In the genomic region with DNA sequence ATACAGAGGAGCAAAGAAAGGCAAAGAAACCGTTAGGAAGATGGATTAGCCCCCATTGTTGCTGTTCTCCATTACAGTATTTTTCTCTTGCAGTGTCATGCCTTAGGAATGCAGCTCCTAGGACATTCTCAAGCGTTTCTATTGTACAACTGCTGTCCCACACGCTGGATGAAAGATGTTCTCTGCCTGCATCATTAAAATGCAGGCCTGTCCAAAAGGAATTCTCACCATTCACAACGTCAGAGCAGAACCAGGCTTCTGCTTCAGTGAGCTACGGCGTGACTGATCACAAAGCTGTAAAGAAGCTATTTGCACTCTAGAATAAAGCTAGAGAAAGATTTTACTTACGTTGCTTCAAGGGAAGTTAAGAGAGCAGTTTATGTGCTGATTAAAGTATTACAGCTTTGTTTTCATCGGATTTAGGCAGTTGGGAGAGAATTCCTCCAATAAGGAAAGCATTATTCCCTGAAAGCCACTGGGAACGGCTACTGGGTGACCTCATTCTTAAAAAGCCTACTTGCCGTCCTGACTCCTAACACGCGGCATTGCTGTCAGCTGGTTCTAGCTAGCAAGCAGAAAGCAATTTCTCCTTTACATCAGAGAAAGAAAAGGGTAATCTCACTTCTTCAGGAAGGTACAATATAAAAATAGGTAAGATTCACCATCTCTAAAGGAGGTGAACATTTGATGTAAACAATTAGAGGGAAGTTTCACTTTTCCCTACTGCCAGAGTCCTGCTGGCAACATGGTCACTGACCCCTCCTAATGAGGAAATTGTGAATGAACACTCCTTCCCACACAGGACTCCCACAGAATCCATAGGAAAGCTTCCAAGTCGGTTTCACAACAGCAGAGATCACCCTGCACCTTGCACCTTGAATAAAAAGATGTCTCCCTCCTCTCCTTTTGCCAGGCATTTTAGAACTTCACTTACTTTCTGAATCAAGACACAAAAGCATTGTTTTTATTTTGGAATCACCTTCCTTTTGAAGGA, we compare ENCODE assay signal across 9 mouse cellular contexts. TPM values are rescaled to one million over a fixed set of nuclear protein-coding genes. Genes with fewer than 3 reads are reported as not detected.
DNase-seq lines count a peak whose midpoint lies in the region; ATAC-seq and TF ChIP-seq lines count a peak whose summit lies in the region.
"Had no signal": no experiment of that assay in that cellular context is flagged by ENCODE, and none has a peak within 500 bp of the region (broad histone marks: within the 10 kb centered on the region; RNA-seq: fewer than 3 reads in every experiment).

No protein-coding gene starts in this region.

- no peaks in the 10 kb centered on the region for H3K9me3 ChIP-seq in forebrain, embryonic 15.5 days
- no peaks in the 10 kb centered on the region for H3K9me3 ChIP-seq in midbrain, embryonic 11.5 days (ENCODE audit: control insufficient read depth, low read length)
- H3K9me3 ChIP-seq: limb, embryonic 12.5 days had no signal

- H3K27ac ChIP-seq in heart, adult 2 months = peak overlapping the region; percentile 52
- H3K27ac ChIP-seq in forebrain, embryonic 15.5 days (replicated peaks) = peak overlapping the region; percentile 57
- peak overlapping the region; percentile 88 for H3K27ac ChIP-seq in midbrain, embryonic 11.5 days (ENCODE audit: low read depth, low read length)
- H3K27ac ChIP-seq: limb, embryonic 12.5 days had no signal

- in situ Hi-C loops in Patski (cut with MboI; ENCODE audit: low pct_unique_long_range_greater_than_20kb) = no loop called here

- H3K79me2 ChIP-seq in heart, adult 2 months (replicated peaks; ENCODE audit: control insufficient read depth, insufficient read depth, low read length) = no peaks in the 10 kb centered on the region

- peaks cover 23% of the 10 kb centered on the region for H3K36me3 ChIP-seq in heart, adult 2 months (ENCODE audit: control insufficient read depth, insufficient read depth, low read length)
- peaks cover 62% of the 10 kb centered on the region for H3K36me3 ChIP-seq in forebrain, embryonic 15.5 days
- peaks cover 4% of the 10 kb centered on the region for H3K36me3 ChIP-seq in midbrain, embryonic 11.5 days (ENCODE audit: control insufficient read depth, insufficient read depth, low read length)

- no peak for TF ChIP-seq CTCF in heart, adult 2 months (IDR thresholded peaks at IDR 0.05)
- TF ChIP-seq CTCF in Patski (IDR thresholded peaks at IDR 0.05) = no peak

- H3K4me3 ChIP-seq in heart, adult 2 months = no peak overlapping the region
- no peak overlapping the region for H3K4me3 ChIP-seq in forebrain, embryonic 15.5 days
- H3K4me3 ChIP-seq in midbrain, embryonic 11.5 days (ENCODE audit: low read depth, low read length) = no peak overlapping the region
- H3K4me3 ChIP-seq: limb, embryonic 12.5 days had no signal

- H3K9ac ChIP-seq in heart, adult 2 months (ENCODE audit: low read depth, low read length) = no peak overlapping the region
- H3K9ac ChIP-seq in forebrain, embryonic 15.5 days (replicated peaks) = 0 out of 2 replicates have a peak overlapping the region, but pooled peaks have one; percentile 7
- H3K9ac ChIP-seq in midbrain, embryonic 11.5 days (ENCODE audit: low read length) = peak overlapping the region; percentile 14; the same call in 1 of the 2 replicates
- H3K9ac ChIP-seq: limb, embryonic 12.5 days had no signal

- CTCF ChIA-PET in Patski (lab: Charles Lee) = interaction anchor here (1.1 to 1.8 kb wide), 3 partner anchors 14 to 52 kb away, joined by 3 to 9 read pairs (median 4); a partner anchor contains a TSS

- no peaks in the 10 kb centered on the region for H3K27me3 ChIP-seq in heart, adult 2 months (ENCODE audit: control insufficient read depth, insufficient read depth, low read length)
- H3K27me3 ChIP-seq in Patski = no peaks in the 10 kb centered on the region
- no peaks in the 10 kb centered on the region for H3K27me3 ChIP-seq in forebrain, embryonic 15.5 days
- no peaks in the 10 kb centered on the region for H3K27me3 ChIP-seq in midbrain, embryonic 11.5 days (ENCODE audit: control insufficient read depth, insufficient read depth, low read length)
- H3K27me3 ChIP-seq: limb, embryonic 12.5 days had no signal

- intact Hi-C loops in heart, adult 2 months (cut with DNase I) = loop anchor here (10.0 kb wide), 1 partner anchor 49 kb away; a partner anchor contains a TSS

- POLR2A ChIA-PET in Patski (lab: Charles Lee) = interaction anchor here (0.7 to 1.2 kb wide), 2 partner anchors 41 to 51 kb away, joined by 4 read pairs; no protein-coding TSS in a partner anchor

- WGBS in heart, adult 2 months = 45% methylated on average over 13 of the region's 13 CpGs
- WGBS in forebrain, embryonic 15.5 days = 4% methylated on average over 13 of the region's 13 CpGs
- 20% methylated on average over 13 of the region's 13 CpGs for WGBS in midbrain, embryonic 11.5 days

- H3K4me2 ChIP-seq in forebrain, embryonic 15.5 days (replicated peaks) = no peak overlapping the region
- H3K4me2 ChIP-seq in midbrain, embryonic 11.5 days = peak overlapping the region; percentile 24
- H3K4me2 ChIP-seq: limb, embryonic 12.5 days had no signal

- peak; percentile 83 for ATAC-seq in Patski
- ATAC-seq in forebrain, embryonic 15.5 days (replicated peaks) = peak; percentile 72
- ATAC-seq in midbrain, embryonic 11.5 days (ENCODE audit: low FRiP score) = peak; percentile 88

- TF ChIP-seq POLR2A in heart, adult 2 months (IDR thresholded peaks at IDR 0.05; ENCODE audit: insufficient read depth, low read depth, low read length) = no peak

- no peak for DNase-seq in heart, adult 2 months
- no peak for DNase-seq in heart, postnatal 4 days
- peak; percentile 53 for DNase-seq in Patski (ENCODE audit: low read depth, low spot score)
- DNase-seq in midbrain, embryonic 11.5 days (ENCODE audit: low spot score, missing footprints) = peak; percentile 90
- DNase-seq in spleen, postnatal 14 days (ENCODE audit: low spot score in 2 of 2) = no peak
- DNase-seq in thymus, postnatal 25 days = no peak
- DNase-seq in thymus, postnatal 4 days = no peak

- peaks cover 2% of the 10 kb centered on the region; the same call in 1 of the 2 replicates for H3K4me1 ChIP-seq in heart, adult 2 months (ENCODE audit: control insufficient read depth, insufficient read depth, low read length)
- H3K4me1 ChIP-seq in forebrain, embryonic 15.5 days = peaks cover 18% of the 10 kb centered on the region
- peaks cover 24% of the 10 kb centered on the region for H3K4me1 ChIP-seq in midbrain, embryonic 11.5 days (ENCODE audit: control insufficient read depth, insufficient read depth, low read length)
- H3K4me1 ChIP-seq: limb, embryonic 12.5 days had no signal

- TF ChIP-seq EP300 in heart, adult 2 months (IDR thresholded peaks at IDR 0.05; ENCODE audit: insufficient read depth, low read depth, low read length) = no peak

RNA-seq across cellular contexts. Expression of a gene that starts 51.9 kb away (rescaled TPM):
- total RNA-seq in heart, adult 2 months (2021) = 100 to 1,000 TPM; 154 to 186 TPM
- 41.6 and 79.2 TPM in 2 replicates for polyA plus RNA-seq in heart, adult 2 months (2012; rRNA removed)
- 100 to 1,000 TPM; 139 to 143 TPM for total RNA-seq in heart, postnatal 4 days (2021)
- 32.9 TPM for polyA plus RNA-seq in Patski (2021)
- 135 and 141 TPM in 2 replicates for polyA plus RNA-seq in forebrain, embryonic 15.5 days (2015; fragmentation: Nextera tagmentation; extraction: Ambion mirVana)
- 94.6 and 95.0 TPM in 2 replicates for polyA plus RNA-seq in midbrain, embryonic 11.5 days (2014; fragmentation: Nextera tagmentation; extraction: Ambion mirVana)

Comparison
In these comparisons a context has a peak if more than half of its experiments do, and no peak if none do; other contexts are left out.
1. DNase-seq: peak in Patski (single experiment) and midbrain, embryonic 11.5 days (single experiment); none in heart, adult 2 months (0 of 2), heart, postnatal 4 days (single experiment), spleen, postnatal 14 days (0 of 2), thymus, postnatal 25 days (single experiment) and thymus, postnatal 4 days (single experiment).
2. Peak in every context shown above with its lines, with median percentiles within 50 percentile points of each other: H3K27ac ChIP-seq and ATAC-seq.